Mouse (Mus musculus) inflammation-experienced regulatory T-cells, adult 16 weeks (primary cell): ENCODE data around the gene Sgsm2. TPM values are rescaled to one million over a fixed set of nuclear protein-coding genes. Genes with fewer than 3 reads are reported as not detected.

Experiments
- polyA plus RNA-seq: library from polyadenylated mRNA; unstranded; fragments of 100-300 nt; shearing (Covaris generic); gene quantifications from one replicate; pipeline ENCODE4 v1.2.1, GENCODE M21; 2017

The Sgsm2 gene
- 1.3 TPM for polyA plus RNA-seq

DNA sequence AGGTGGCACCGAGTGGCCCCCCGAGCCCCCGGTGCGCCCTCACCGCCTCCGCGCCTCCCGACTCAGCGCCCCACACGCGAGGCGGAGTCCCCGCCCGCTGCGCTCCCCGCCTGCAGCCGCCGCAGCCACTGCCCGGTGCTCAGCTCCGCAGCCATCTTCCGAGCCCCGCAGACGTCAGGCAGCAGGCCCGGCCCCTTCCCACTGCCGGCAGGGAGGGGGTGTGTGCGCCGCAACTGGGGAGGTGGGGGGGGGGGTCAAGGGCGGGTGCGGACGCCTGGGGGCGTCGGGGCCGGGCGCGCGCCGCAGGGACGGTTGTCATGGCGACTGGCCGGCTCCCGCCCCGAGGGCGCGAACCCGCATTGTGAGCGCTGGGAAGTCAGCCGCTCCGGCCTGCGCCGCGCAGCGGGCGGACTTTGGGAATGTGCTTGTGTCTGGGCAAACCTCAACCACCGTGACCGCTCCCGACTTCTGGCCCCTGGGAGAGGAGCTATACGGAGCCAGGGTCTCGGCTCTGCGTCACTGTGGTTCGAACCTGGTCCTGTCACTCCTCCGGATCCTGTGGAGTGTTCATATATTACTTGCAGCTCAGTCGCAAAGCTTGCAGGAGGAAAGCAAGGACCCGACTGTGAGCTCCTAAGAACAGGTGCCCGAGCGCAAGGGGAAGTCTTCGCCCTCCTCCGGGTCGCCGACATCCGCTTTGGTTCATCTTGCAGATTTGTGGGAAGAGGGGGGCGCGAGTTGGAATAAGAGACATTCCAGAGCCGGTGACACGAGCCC is at the start of gene Sgsm2:
Gene Sgsm2 (minus strand): TSS at position 160 of the 777 bp plus-strand sequence.

DNA sequence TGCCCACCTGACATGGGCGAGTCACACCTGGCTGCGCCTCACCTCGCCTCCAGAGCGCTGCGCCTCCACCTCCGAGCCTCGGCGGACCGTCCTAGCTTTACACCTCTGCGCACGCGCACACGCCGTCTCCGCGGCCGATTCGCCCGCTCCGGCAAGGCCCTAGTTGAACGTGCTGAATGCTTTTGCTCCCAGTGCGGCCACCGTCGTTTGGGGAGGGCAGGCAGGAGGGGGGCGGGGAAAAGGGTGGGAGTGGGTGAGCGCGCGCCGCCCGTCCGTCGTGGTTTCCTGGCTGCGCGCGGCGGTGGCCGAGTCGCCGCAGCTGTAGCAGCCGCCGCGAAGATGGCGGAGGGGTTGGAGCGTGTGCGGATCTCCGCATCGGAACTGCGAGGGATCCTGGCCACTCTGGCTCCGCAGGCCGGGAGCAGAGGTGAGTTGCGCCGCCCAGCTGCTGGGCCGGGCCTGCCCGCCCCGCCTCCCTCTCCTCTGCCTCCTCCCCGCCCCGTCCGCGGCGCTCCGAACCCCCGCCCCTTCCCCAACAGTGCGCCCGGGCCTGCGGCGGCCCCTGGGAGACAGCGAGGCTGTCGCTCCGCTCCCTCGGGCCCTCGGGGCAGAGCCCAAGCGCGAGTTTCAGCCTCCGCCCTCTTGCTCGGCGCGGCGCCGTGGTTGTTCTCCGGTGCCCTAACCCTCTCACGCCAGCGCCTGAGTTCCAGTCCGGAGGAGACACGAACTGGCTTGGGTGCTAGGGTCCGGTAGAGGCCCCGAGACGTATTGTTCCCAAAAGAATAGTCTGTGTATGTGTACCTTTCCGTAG is 28.9 kb upstream of the Sgsm2 start, which contains the start of the genes Smg6 and Srr:
Gene Smg6 (plus strand): TSS at position 247 of the 811 bp plus-strand sequence.
Gene Srr (minus strand): TSS at position 372 of the 811 bp plus-strand sequence.

DNA sequence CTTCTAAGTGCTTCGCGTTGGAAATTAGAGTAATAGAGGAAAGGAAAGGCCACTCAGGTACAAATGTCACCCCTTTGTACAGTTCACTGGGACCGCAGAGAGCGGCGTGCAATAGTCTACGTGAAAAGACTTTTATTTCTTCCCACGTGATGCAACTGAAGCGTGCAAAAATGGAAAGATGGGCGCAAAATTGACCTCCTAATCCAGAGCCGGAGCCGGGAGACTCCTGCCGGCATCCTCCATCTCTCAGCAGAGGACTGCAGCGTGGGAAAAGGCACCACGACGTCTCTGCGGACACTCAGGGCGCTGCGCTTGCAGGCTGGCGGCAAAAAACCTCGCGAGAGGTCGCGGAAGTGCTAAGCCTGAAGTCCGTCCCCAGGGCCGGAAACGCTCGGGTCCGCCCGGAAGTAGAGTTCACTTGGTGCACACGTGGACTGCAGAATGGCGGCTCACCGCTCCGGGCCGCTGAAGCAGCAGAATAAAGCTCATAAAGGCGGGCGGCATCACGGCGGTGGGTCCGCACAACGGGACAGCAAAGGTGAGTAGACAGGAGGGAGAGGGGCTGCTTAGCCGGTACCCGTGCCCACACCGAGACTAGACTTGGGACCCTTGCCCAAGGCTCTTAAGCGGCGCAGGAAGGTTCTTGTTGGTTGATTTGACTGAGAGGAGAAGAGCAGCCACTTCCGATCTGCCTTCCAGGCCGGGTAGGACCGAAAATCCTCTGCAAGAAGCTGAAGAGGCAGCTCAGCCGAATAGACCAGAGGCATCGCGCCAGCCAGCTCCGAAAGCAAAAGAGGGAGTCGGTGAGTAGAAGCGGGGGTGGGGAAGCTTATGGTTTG is 1.0 kb upstream of the Sgsm2 start, which contains the start of gene Tsr1:
Gene Tsr1 (plus strand): TSS at position 394 of the 839 bp plus-strand sequence.

DNA sequence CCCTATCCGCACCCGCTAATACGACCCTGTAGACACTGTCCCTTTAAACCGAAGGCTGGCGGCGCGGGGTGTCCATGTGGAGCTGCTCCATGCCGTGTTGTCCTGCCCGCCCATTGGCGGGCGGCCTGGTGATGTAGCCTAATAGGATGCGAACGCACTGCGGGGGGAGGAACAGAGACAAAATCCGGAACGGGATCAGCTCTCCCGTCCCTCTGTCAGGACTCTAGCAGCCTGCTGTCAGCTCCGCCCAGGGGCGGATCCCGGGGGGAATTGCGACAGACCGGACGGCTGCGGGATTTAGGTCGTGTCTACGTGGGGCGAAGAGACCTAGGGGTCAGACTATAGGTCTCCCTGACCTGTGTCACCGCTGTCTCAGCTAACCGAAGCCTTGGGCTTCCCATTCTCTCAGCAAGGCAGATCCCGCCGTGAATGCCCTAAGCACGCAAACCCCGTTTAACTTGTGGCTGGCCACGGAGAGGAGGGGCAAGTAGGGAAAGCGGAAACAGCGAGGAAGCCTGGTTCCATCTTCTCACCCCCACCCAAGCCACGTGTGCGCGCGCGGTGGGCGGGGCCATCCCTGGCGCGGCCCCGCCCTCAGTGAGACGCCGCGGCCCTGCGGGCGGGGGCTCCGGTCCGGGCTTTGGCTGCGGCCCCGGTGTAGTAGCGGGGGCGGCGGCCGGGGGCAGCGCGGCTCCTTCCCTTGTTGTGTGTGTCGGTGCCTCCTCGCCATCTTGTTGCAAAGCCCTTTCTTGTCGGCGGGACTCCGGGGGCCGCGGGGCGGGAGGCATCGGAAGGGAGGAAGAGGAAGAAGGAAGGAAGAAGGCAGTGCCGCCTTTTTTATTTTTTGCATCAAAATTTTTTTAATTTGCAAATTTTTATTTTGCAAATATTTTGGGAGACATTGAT is 66.4 kb downstream of the Sgsm2 start, which contains the start of gene Mnt:
Gene Mnt (plus strand): TSS at position 665 of the 906 bp plus-strand sequence.

Other genes starting within 250 kb of the Sgsm2 start
- gene Cluh, start 247.6 kb downstream of the Sgsm2 start, polyA plus RNA-seq: 11.7 TPM
- 71.1 TPM for gene Pafah1b1, start 172.4 kb downstream of the Sgsm2 start, polyA plus RNA-seq
- gene Mettl16, start 126.2 kb downstream of the Sgsm2 start, polyA plus RNA-seq: 48.2 TPM
- gene Mnt, start 66.1 kb downstream of the Sgsm2 start, polyA plus RNA-seq: 6.1 TPM
- 65.6 TPM for gene Tsr1, start 1.0 kb upstream of the Sgsm2 start, polyA plus RNA-seq
- 43.9 TPM for gene Smg6, start 28.8 kb upstream of the Sgsm2 start, polyA plus RNA-seq
- gene Srr, start 28.9 kb upstream of the Sgsm2 start, polyA plus RNA-seq: 8.9 TPM